Mouse (Mus musculus): ENCODE measurements at regions not wholly inside any gene's neighbourhood (a gene's known extent, or its start where the extent isn't known, plus 50 kb on each side); places are given as distances from the start of the nearest gene placed in this dataset.

GRCm38 (mm10) chr13:101221331-101222043, 388.3 kb upstream of the Slc30a5 start:
- TF ChIP-seq POLR2A (IDR thresholded peaks at IDR 0.05; ENCODE audit: low read depth, low read length) (no peak), CTCF (IDR thresholded peaks at IDR 0.05; ENCODE audit: extremely low read depth, insufficient read depth, insufficient read length, insufficient replicate concordance) (no peak)

Measured in spleen, adult 2 months (tissue).